Mouse (Mus musculus) neural tube, embryonic 11.5 days (tissue): ENCODE data around the gene Ets1. TPM values are rescaled to one million over a fixed set of nuclear protein-coding genes. Genes with fewer than 3 reads are reported as not detected.

Experiments
- ATAC-seq: fragments of 200-750 bp; cut with Nextera tagmentation; 2 replicates; pipeline ENCODE4 v1.8.0; 2017; ENCODE audit warnings: moderate number of reproducible peaks, mild to moderate bottlenecking, moderate TSS enrichment, moderate library complexity; ENCODE audit not compliant: insufficient read depth, low FRiP score, low TSS enrichment
- DNase-seq: peaks from one replicate; pipeline ENCODE4 v3.0.0-alpha.2; 2015; ENCODE audit warnings: low spot score
- H3K27ac ChIP-seq: fragments of 300-500 bp; sonication (generic); 2 replicates; pipeline ENCODE4 v1.5.1; 2014; ENCODE audit warnings: low read depth, mild to moderate bottlenecking, low read length
- H3K27me3 ChIP-seq: fragments of 300-500 bp; sonication (generic); 2 replicates; pipeline ENCODE4 v1.6.1; 2014; ENCODE audit warnings: mild to moderate bottlenecking, low read length, mixed read lengths; ENCODE audit not compliant: control insufficient read depth, insufficient read depth
- H3K36me3 ChIP-seq: fragments of 300-500 bp; sonication (generic); 2 replicates; pipeline ENCODE4 v1.6.1; 2014; ENCODE audit warnings: mild to moderate bottlenecking, low read length, moderate library complexity, mixed read lengths; ENCODE audit not compliant: control insufficient read depth, insufficient read depth
- H3K4me1 ChIP-seq: fragments of 300-500 bp; sonication (generic); 2 replicates; pipeline ENCODE4 v1.6.1; 2014; ENCODE audit warnings: low read length, mixed read lengths; ENCODE audit not compliant: control insufficient read depth, insufficient read depth
- H3K4me2 ChIP-seq: fragments of 300-500 bp; sonication (generic); 2 replicates; pipeline ENCODE4 v1.6.1; 2014; ENCODE audit warnings: low read depth, mild to moderate bottlenecking, moderate library complexity
- H3K4me3 ChIP-seq: fragments of 300-500 bp; sonication (generic); 2 replicates; pipeline ENCODE4 v1.5.1; 2014; ENCODE audit warnings: low read depth, low read length
- H3K9ac ChIP-seq: fragments of 300-500 bp; sonication (generic); 2 replicates; pipeline ENCODE4 v1.6.1; 2014; ENCODE audit warnings: mild to moderate bottlenecking, low read length
- H3K9me3 ChIP-seq: fragments of 300-500 bp; sonication (generic); 2 replicates; pipeline ENCODE4 v1.6.1; 2016; ENCODE audit warnings: low read length; ENCODE audit not compliant: control insufficient read depth
- WGBS: fragments of 180-500 bp; shearing (Covaris S2); extraction: QIAGEN DNeasy Blood & Tissue Kit; methylation state at CpG from one replicate; pipeline ENCODE4 v1.1.7; 2014; 5-methylcytosine and 5-hydroxymethylcytosine counted together
- polyA plus RNA-seq: library from polyadenylated mRNA; unstranded; fragments of >200 nt; fragmentation: Nextera tagmentation; extraction: Ambion mirVana; gene quantifications from 2 replicates; pipeline ENCODE4 v1.2.1, GENCODE M21; 2014

Ets1 gene
- polyA plus RNA-seq: 33.4 and 34.4 TPM in 2 replicates

DNA sequence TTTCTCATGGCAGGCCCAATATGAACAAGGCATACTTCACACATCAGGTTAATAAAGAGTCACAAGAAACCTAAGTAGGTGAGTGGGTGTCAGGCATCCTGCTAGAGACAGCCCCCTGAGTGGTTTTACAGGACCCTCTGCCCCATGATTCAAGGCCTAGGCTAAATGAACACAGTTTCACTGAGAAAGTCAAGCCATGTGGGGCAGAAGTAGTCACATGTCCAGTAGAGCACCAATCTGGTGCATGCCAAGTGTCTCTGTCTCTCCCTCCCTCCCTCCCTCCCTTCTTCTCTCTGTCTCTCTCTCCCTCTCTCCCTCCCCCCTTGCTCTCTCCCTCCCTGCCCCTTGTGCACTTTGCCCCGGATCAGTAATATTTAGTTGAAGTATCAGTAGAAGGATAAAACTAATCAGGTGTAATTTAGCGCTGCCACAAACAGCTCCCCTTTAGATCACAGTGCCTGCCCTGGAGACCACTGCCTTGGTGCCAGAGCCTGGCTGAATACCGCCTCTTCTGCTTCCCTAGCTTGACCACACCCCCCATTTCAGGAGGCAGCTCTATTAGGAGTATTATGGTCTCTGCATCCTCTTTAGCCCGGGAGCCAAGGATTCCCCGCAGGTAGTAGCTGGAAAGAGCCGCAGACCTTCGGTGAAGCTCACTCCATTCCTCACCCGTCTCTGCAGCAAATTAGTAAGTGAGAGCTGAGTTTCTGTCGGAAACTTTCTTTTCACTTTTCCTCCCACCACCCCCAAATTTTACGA, at the start of gene Ets1:
Gene Ets1, plus strand, starts transcription at position 595 of the 759 bp plus-strand sequence.
- Histone ChIP-seq H3K4me2 (0 out of 2 replicates have a peak within 1 kb of the TSS, but pooled peaks have one; percentile 12), H3K27me3 (peaks cover 11% of the 10 kb centered on the region)

GRCm38 (mm10) chr9:32589900-32590299, 46.1 kb upstream of the Ets1 start:
- H3K36me3 ChIP-seq: no peaks in the 10 kb centered on the region
- 9% methylated on average over 8 of the region's 8 CpGs for WGBS
- no peak overlapping the region for H3K27ac ChIP-seq
- peak; percentile 54; the same call in 1 of the 2 replicates for ATAC-seq
- no peaks in the 10 kb centered on the region for H3K9me3 ChIP-seq
- no peak overlapping the region for H3K4me2 ChIP-seq
- peaks cover 3% of the 10 kb centered on the region; the same call in 1 of the 2 replicates for H3K27me3 ChIP-seq
- no peak overlapping the region for H3K9ac ChIP-seq
- peak; percentile 86 for DNase-seq
- no peaks in the 10 kb centered on the region; the same call in 1 of the 2 replicates for H3K4me1 ChIP-seq
- H3K4me3 ChIP-seq: no peak overlapping the region

More for the DNA sequence above, at the start of gene Ets1:
- under 1% methylated on average over 10 of the region's 10 CpGs for WGBS
- Histone ChIP-seq H3K27ac (no peak within 1 kb of the TSS), H3K9me3 (no peaks in the 10 kb centered on the region), H3K4me3 (no peak within 1 kb of the TSS), H3K9ac (no peak within 1 kb of the TSS), H3K4me1 (no peaks in the 10 kb centered on the region), H3K36me3 (no peaks in the 10 kb centered on the region)
- DNase-seq: peak; percentile 29
- ATAC-seq: no peak

DNA sequence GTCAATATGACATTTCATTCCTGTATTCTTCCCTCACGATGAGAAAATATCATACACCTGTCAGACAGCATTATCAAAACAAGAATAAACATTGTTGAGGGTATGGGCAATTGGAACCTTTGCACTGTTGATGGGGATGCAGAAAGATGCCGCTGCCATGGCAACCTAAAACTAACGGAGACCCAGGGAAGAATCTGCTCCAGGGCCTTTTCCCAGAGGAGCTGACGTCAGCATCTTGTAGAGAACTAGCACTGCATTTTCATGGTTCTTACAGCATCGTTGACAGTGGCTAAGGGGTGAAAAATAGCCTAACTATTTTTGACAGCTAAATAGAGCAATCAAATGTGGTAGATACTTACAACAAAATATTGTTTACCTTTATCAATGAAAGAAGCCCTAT, 45.5 kb upstream of the Ets1 start:
- DNase-seq: no peak
- no peaks in the 10 kb centered on the region for H3K36me3 ChIP-seq
- no peak overlapping the region for H3K4me3 ChIP-seq
- no peak overlapping the region for H3K27ac ChIP-seq
- H3K9me3 ChIP-seq: no peaks in the 10 kb centered on the region
- H3K4me1 ChIP-seq: no peaks in the 10 kb centered on the region; the same call in 1 of the 2 replicates
- peaks cover 3% of the 10 kb centered on the region; the same call in 1 of the 2 replicates for H3K27me3 ChIP-seq
- no peak overlapping the region for H3K4me2 ChIP-seq
- H3K9ac ChIP-seq: no peak overlapping the region
- no peak for ATAC-seq
- 51% methylated on average over 5 of the region's 5 CpGs for WGBS

- 13% methylated on average over 14 of the region's 14 CpGs for WGBS
- ATAC-seq: peak; percentile 72; the same call in 1 of the 2 replicates
- no peaks in the 10 kb centered on the region for H3K36me3 ChIP-seq
- H3K27ac ChIP-seq: no peak overlapping the region
- no peak overlapping the region for H3K4me3 ChIP-seq
- H3K9me3 ChIP-seq: no peaks in the 10 kb centered on the region
- no peak overlapping the region for H3K9ac ChIP-seq
- no peak overlapping the region for H3K4me2 ChIP-seq
- H3K27me3 ChIP-seq: peaks cover 3% of the 10 kb centered on the region; the same call in 1 of the 2 replicates
- H3K4me1 ChIP-seq: no peaks in the 10 kb centered on the region; the same call in 1 of the 2 replicates
- peak; percentile 72 for DNase-seq
Observed at GRCm38 (mm10) chr9:32591732-32592582, 44.1 kb upstream of the Ets1 start.

DNA sequence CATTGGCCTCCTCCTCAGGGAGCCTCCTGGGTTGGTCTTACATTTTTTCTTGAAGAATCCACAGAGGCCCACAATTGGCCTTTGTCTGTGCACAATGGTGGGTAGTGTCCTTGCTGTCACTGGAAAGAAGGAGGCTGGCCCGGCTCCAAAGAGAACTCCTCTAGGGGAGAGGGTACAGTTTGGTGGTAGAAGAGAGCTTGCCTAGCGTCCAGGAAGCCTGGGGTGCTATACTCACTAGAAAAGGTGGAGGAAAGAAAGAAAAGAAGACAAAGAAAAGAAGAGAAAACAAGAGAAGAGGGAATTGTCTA, 43.5 kb upstream of the Ets1 start:
- no peak overlapping the region for H3K9ac ChIP-seq
- H3K36me3 ChIP-seq: no peaks in the 10 kb centered on the region
- no peak overlapping the region for H3K4me3 ChIP-seq
- no peak overlapping the region for H3K4me2 ChIP-seq
- DNase-seq (no peak), ATAC-seq (no peak)
- peaks cover 2% of the 10 kb centered on the region; the same call in 1 of the 2 replicates for H3K27me3 ChIP-seq
- H3K4me1 ChIP-seq: no peaks in the 10 kb centered on the region; the same call in 1 of the 2 replicates
- H3K27ac ChIP-seq: no peak overlapping the region
- WGBS: 15% methylated on average over 2 of the region's 2 CpGs
- no peaks in the 10 kb centered on the region for H3K9me3 ChIP-seq

- ATAC-seq (no peak), DNase-seq (no peak)
- Histone ChIP-seq H3K27me3 (no peaks in the 10 kb centered on the region), H3K4me1 (no peaks in the 10 kb centered on the region; the same call in 1 of the 2 replicates), H3K4me3 (no peak overlapping the region), H3K36me3 (no peaks in the 10 kb centered on the region), H3K27ac (no peak overlapping the region), H3K4me2 (no peak overlapping the region), H3K9ac (no peak overlapping the region), H3K9me3 (no peaks in the 10 kb centered on the region)
- 15% methylated on average over 1 of the region's 1 CpGs for WGBS
Observed at GRCm38 (mm10) chr9:32593816-32594215, 42.2 kb upstream of the Ets1 start.

- no peak overlapping the region for H3K4me2 ChIP-seq
- DNase-seq (no peak), ATAC-seq (no peak)
- H3K36me3 ChIP-seq: no peaks in the 10 kb centered on the region
- no peaks in the 10 kb centered on the region for H3K27me3 ChIP-seq
- no peak overlapping the region for H3K4me3 ChIP-seq
- no peaks in the 10 kb centered on the region for H3K9me3 ChIP-seq
- H3K9ac ChIP-seq: no peak overlapping the region
- H3K4me1 ChIP-seq: no peaks in the 10 kb centered on the region; the same call in 1 of the 2 replicates
- H3K27ac ChIP-seq: no peak overlapping the region
- 55% methylated on average over 4 of the region's 4 CpGs for WGBS
Observed at GRCm38 (mm10) chr9:32594346-32594745, 41.7 kb upstream of the Ets1 start.

GRCm38 (mm10) chr9:32595076-32595820, 40.8 kb upstream of the Ets1 start:
- ATAC-seq: no peak
- no peak for DNase-seq
- Histone ChIP-seq H3K27me3 (no peaks in the 10 kb centered on the region), H3K4me3 (no peak overlapping the region), H3K9ac (no peak overlapping the region), H3K9me3 (no peaks in the 10 kb centered on the region), H3K27ac (no peak overlapping the region), H3K4me1 (no peaks in the 10 kb centered on the region), H3K36me3 (no peaks in the 10 kb centered on the region), H3K4me2 (no peak overlapping the region)
- WGBS: 50% methylated on average over 7 of the region's 7 CpGs
